Mouse (Mus musculus): Measurements from ENCODE around the gene Slfn5. TPM values are rescaled to one million over a fixed set of nuclear protein-coding genes. Genes with fewer than 3 reads are reported as not detected.
A peak's percentile ranks its signal among the peaks of the same experiment; 100 is the strongest.

The Slfn5 gene
- total and polyA plus RNA-seq, 2 experiments from 2014 or later = 2.0 to 3.9 TPM

GRCm38 (mm10) chr11:82952612-82953542 lies 1.7 kb downstream of the Slfn5 start:
- TF ChIP-seq CTCF (IDR thresholded peaks at IDR 0.05) = no peak
- Histone ChIP-seq H3K27me3 (ENCODE audit: insufficient read depth, low read length) (peaks cover 27% of the 10 kb centered on the region), H3K4me3 (ENCODE audit: low read depth, low read length) (peak overlapping the region; percentile 5; the same call in 1 of the 2 replicates), H3K4me2 (ENCODE audit: low read depth, low read length, poor library complexity, severe bottlenecking) (no peak overlapping the region), H3K9ac (replicated peaks; ENCODE audit: low read length, poor library complexity, severe bottlenecking) (no peak overlapping the region), H3K9me3 (ENCODE audit: low read length) (no peaks in the 10 kb centered on the region), H3K4me1 (ENCODE audit: insufficient read depth, low read length) (no peaks in the 10 kb centered on the region), H3K36me3 (ENCODE audit: insufficient read depth, low read length) (no peaks in the 10 kb centered on the region), H3K27ac (ENCODE audit: low read depth, low read length) (no peak overlapping the region)
- no peak for ATAC-seq (ENCODE audit: low FRiP score)
- WGBS = 67% methylated on average over 9 of the region's 9 CpGs
- no peak for DNase-seq (ENCODE audit: low spot score)

- WGBS = 85% methylated on average over 6 of the region's 6 CpGs
- no peaks in the 10 kb centered on the region for H3K9me3 ChIP-seq (ENCODE audit: low read length)
- no peak for DNase-seq (ENCODE audit: low spot score)
- no peak overlapping the region for H3K4me2 ChIP-seq (ENCODE audit: low read depth, low read length, poor library complexity, severe bottlenecking)
- H3K27me3 ChIP-seq (ENCODE audit: insufficient read depth, low read length) = peaks cover 23% of the 10 kb centered on the region
- TF ChIP-seq CTCF (IDR thresholded peaks at IDR 0.05) = no peak
- no peak overlapping the region for H3K27ac ChIP-seq (ENCODE audit: low read depth, low read length)
- no peaks in the 10 kb centered on the region for H3K4me1 ChIP-seq (ENCODE audit: insufficient read depth, low read length)
- no peaks in the 10 kb centered on the region for H3K36me3 ChIP-seq (ENCODE audit: insufficient read depth, low read length)
- no peak overlapping the region for H3K4me3 ChIP-seq (ENCODE audit: low read depth, low read length)
- H3K9ac ChIP-seq (replicated peaks; ENCODE audit: low read length, poor library complexity, severe bottlenecking) = no peak overlapping the region
- no peak for ATAC-seq (ENCODE audit: low FRiP score)
These were observed 3.5 kb downstream of the Slfn5 start for GRCm38 (mm10) chr11:82954631-82955030.

GRCm38 (mm10) chr11:82956925-82957324 lies 5.8 kb downstream of the Slfn5 start:
- no peak overlapping the region for H3K9ac ChIP-seq (replicated peaks; ENCODE audit: low read length, poor library complexity, severe bottlenecking)
- DNase-seq (ENCODE audit: low spot score) (no peak), ATAC-seq (ENCODE audit: low FRiP score) (no peak)
- no peak for TF ChIP-seq CTCF (IDR thresholded peaks at IDR 0.05)
- no peak overlapping the region for H3K4me2 ChIP-seq (ENCODE audit: low read depth, low read length, poor library complexity, severe bottlenecking)
- peaks cover 9% of the 10 kb centered on the region; the same call in 1 of the 2 replicates for H3K27me3 ChIP-seq (ENCODE audit: insufficient read depth, low read length)
- no peak overlapping the region for H3K27ac ChIP-seq (ENCODE audit: low read depth, low read length)
- H3K4me1 ChIP-seq (ENCODE audit: insufficient read depth, low read length) = no peaks in the 10 kb centered on the region
- 79% methylated on average over 10 of the region's 10 CpGs for WGBS
- H3K36me3 ChIP-seq (ENCODE audit: insufficient read depth, low read length) = no peaks in the 10 kb centered on the region
- H3K9me3 ChIP-seq (ENCODE audit: low read length) = no peaks in the 10 kb centered on the region
- no peak overlapping the region for H3K4me3 ChIP-seq (ENCODE audit: low read depth, low read length)

- H3K27ac ChIP-seq (ENCODE audit: low read depth, low read length) = no peak overlapping the region
- no peak for ATAC-seq (ENCODE audit: low FRiP score)
- no peaks in the 10 kb centered on the region for H3K9me3 ChIP-seq (ENCODE audit: low read length)
- no peaks in the 10 kb centered on the region for H3K36me3 ChIP-seq (ENCODE audit: insufficient read depth, low read length)
- H3K4me3 ChIP-seq (ENCODE audit: low read depth, low read length) = no peak overlapping the region
- H3K27me3 ChIP-seq (ENCODE audit: insufficient read depth, low read length) = no peaks in the 10 kb centered on the region
- no peaks in the 10 kb centered on the region for H3K4me1 ChIP-seq (ENCODE audit: insufficient read depth, low read length)
- DNase-seq (ENCODE audit: low spot score) = peak; percentile 27
- H3K9ac ChIP-seq (replicated peaks; ENCODE audit: low read length, poor library complexity, severe bottlenecking) = no peak overlapping the region
- WGBS = 12% methylated on average over 4 of the region's 4 CpGs
- peak; percentile 81 for TF ChIP-seq CTCF (IDR thresholded peaks at IDR 0.05)
- no peak overlapping the region for H3K4me2 ChIP-seq (ENCODE audit: low read depth, low read length, poor library complexity, severe bottlenecking)
These were observed 8.5 kb downstream of the Slfn5 start for GRCm38 (mm10) chr11:82959613-82960012.

GRCm38 (mm10) chr11:82961743-82962142 lies 10.6 kb downstream of the Slfn5 start:
- H3K9me3 ChIP-seq (ENCODE audit: low read length) = no peaks in the 10 kb centered on the region
- no peak overlapping the region for H3K27ac ChIP-seq (ENCODE audit: low read depth, low read length)
- H3K4me1 ChIP-seq (ENCODE audit: insufficient read depth, low read length) = no peaks in the 10 kb centered on the region
- DNase-seq (ENCODE audit: low spot score) = no peak
- H3K4me3 ChIP-seq (ENCODE audit: low read depth, low read length) = no peak overlapping the region
- no peaks in the 10 kb centered on the region for H3K36me3 ChIP-seq (ENCODE audit: insufficient read depth, low read length)
- H3K9ac ChIP-seq (replicated peaks; ENCODE audit: low read length, poor library complexity, severe bottlenecking) = no peak overlapping the region
- 82% methylated on average over 2 of the region's 2 CpGs for WGBS
- TF ChIP-seq CTCF (IDR thresholded peaks at IDR 0.05) = no peak
- no peak overlapping the region for H3K4me2 ChIP-seq (ENCODE audit: low read depth, low read length, poor library complexity, severe bottlenecking)
- H3K27me3 ChIP-seq (ENCODE audit: insufficient read depth, low read length) = no peaks in the 10 kb centered on the region
- no peak for ATAC-seq (ENCODE audit: low FRiP score)

GRCm38 (mm10) chr11:82962215-82962614 lies 11.1 kb downstream of the Slfn5 start:
- H3K27me3 ChIP-seq (ENCODE audit: insufficient read depth, low read length) = no peaks in the 10 kb centered on the region
- no peak for ATAC-seq (ENCODE audit: low FRiP score)
- TF ChIP-seq CTCF (IDR thresholded peaks at IDR 0.05) = no peak

More at GRCm38 (mm10) chr11:82962215-82962614, 11.1 kb downstream of the Slfn5 start:
- no peaks in the 10 kb centered on the region for H3K36me3 ChIP-seq (ENCODE audit: insufficient read depth, low read length)
- no peak for DNase-seq (ENCODE audit: low spot score)
- no peak overlapping the region for H3K4me3 ChIP-seq (ENCODE audit: low read depth, low read length)
- no peak overlapping the region for H3K27ac ChIP-seq (ENCODE audit: low read depth, low read length)
- H3K9ac ChIP-seq (replicated peaks; ENCODE audit: low read length, poor library complexity, severe bottlenecking) = no peak overlapping the region
- no peak overlapping the region for H3K4me2 ChIP-seq (ENCODE audit: low read depth, low read length, poor library complexity, severe bottlenecking)
- WGBS = 89% methylated on average over 8 of the region's 8 CpGs
- H3K9me3 ChIP-seq (ENCODE audit: low read length) = no peaks in the 10 kb centered on the region
- no peaks in the 10 kb centered on the region for H3K4me1 ChIP-seq (ENCODE audit: insufficient read depth, low read length)

Measured in midbrain, postnatal 0 days (tissue).